Mouse (Mus musculus): ENCODE results near the gene Fam71e2.

Fam71e2 gene

DNA sequence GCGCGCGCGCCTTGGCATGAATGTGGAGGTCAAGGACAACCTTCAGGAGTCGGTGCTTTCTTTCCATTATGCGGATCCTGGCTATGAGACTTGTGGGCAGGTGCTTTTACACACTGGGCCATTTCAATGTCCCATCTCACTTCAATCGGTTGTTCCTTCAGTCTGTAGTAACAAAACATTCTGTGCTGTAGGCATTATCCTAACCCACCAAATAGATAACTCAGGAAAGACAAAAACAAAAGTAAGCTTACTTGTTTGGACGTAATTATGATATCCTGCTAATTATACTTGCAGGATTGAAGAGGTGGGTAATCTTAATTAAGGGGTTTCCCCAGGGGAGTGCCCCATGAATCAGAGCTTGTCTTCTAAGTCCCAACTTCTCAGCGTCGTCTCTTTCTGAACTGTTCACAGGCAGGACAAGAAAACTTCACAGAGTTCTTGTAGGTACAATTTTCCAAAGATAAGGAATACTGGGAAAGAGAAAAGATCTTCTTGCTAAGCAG, 32.0 kb downstream of the Fam71e2 start:
- no peak for DNase-seq

DNA sequence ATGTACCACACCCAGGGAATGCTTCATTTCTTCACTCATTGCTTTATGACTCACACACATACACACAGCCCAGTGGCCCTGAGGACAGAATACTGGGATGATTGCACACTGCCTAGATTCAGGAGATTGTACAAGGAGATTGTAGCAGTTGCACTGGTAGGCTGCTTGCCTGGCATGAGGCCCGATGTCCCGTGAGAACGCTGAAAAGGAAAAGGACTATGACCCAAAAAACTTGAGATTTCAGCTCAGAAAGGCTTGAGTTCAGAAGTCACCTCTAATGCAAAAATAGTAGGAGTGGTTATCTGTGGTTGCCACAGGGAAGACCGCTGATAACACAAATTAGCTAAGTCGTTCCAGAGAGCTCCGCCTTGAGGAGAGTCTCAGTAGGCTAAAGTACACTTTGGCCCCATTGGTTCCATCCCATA, 38.1 kb downstream of the Fam71e2 start:
- no peak for DNase-seq

DNA sequence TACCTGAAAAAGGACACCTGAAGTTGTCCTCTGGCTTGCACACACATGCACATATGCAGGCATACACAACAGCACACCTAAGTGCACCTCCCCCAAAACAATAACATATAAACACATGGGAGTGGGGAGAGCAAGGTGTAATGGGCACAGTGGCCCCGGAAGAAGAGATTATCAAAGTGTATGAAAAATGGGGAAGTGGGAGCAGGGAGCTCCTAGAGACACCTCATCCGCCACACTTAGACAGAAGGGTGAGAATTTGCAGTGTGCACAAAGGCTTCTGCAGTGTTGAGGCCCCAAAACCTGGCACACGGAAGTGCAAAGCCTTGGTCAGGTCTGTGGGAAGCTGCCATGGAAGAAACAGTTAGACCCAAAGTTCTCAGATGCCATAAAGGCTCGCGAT, 40.0 kb downstream of the Fam71e2 start:
- no peak for DNase-seq

DNA sequence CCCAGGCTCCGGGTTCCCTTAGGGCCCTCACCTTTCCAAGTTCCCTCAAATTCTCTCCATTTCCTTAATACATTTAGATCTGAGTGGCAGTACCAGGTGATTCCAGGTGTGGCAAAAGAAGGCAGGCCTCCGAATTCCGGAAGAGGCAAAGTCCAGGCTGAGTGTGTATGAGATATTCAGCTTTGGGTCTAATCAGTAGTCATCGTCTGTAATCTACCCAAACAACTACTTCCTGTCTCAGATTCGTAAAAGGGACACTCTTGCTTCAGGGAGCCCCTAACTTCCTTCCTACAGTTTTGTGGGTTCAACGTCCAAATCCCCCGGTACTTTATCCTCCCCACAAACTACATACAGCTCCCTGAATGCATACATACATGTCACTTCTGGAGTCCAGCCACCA, 45.9 kb downstream of the Fam71e2 start, which contains the start of gene Tmem150b:
TSS of gene Tmem150b (minus strand) at position 81 of the 400 bp plus-strand sequence.
- DNase-seq = no peak

DNA sequence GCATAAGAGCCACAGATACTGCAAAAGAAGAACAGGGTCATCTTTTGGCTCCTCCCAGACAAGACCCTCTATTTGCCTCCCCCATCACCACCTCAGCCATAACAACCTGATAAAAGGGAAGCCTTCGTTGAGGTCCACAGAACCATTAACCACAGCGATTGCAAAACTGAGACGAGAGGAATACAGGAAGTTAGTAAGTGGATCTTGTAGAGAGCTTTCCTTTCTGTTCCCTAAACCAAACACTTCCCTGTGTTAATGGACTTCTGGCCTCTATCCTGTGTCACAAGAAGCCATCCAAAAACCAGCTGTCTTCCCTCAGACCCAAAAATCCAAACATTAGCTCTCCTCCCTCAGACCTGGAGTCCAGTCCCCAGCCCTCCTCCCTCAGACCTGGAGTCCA, 46.7 kb downstream of the Fam71e2 start:
- DNase-seq = no peak

DNA sequence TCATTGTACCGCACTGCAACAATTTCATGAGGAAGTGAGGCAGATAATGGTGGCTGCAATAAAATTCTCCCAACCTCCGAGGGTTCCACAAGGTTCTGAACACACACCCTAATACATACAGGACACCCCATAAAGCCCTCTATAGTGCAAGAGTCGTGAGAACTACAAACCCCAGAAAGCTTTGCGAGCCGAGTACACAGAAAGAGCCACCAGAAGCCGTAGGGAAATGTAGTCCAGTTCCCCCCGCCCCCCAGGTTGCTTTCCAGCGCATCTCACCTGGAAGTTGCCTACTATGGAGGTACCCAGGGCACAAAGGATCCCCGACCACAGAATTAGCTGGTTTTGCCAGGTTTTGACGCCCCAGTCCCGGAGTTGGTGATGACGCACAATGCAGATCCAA, 47.6 kb downstream of the Fam71e2 start:
- DNase-seq = peak; percentile 36 to 69

DNA sequence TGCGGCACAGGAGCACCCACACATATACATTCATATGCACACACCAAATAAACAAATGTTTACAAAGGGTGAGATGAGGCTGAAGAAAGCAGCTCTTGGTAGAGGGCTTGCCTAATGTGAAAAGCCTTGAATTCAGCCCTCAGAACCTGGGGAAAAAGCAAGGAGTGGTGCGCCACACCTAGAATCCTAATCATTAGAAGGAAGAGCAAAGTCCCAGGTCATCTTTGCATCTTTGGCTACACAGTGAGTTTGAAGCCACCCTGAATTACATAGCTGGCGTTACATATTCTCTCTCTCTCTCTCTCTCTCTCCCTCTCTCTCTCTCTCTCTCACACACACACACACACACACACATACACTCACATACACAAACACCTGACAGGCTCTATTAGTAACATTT, 51.8 kb downstream of the Fam71e2 start:
- no peak for DNase-seq

DNA sequence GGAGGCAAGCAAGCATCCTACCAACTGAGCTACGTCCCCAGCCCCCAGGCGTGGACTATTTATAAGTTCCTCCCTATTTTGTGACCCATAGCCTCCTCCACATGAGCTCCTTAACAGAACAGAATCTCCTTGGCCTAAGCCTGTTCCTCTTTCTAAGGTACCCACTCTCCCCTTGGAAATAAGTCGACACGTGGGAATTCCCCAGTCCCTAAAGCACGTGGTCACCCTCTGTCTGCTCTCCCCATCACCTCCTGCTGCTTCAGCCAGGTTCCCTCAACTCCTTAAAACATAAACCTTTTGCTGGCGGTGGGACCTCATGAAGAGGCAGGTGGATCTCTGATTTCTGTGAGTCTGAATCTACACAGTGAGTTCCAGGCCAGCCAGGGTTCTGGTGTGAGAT, 54.1 kb downstream of the Fam71e2 start:
- no peak for DNase-seq

DNA sequence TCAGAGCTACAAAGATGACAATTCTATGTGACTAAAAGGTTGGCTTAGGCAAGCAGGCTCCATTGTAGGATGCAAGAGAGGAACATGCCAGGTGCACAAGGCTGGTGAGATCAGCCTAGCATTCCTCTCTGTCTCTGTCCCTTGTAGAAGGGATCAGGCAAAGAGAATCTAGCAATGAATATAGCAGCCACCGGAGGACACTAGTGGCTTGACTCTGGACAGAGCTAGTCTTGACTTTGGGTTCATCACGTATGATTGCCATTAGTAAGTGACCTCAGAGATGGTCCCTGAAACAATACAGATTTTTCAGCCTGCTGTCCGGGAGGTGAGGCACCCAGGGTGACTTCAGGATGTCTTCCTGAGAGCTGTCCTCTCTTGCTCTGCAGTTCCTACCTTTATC, 58.5 kb downstream of the Fam71e2 start:
- no peak for DNase-seq

DNA sequence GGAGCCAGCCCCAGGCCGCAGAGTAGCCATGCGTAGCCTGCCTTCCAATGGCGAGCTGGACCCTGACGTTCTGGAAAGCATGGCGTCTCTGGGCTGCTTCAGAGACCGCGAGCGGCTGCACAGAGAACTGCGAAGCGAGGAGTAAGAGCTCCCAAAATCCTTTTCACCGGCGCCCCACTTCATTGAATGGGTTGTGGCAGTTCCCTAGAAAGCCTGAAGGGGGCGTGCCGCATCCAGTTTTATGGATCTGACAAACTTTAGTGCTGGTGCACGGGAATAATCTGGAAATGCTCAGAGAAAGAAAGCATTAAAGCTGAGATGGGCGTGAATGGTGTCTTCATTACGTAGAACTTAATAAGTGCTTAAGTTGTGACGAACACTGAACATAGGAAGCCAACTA, 66.0 kb downstream of the Fam71e2 start:
- DNase-seq = peak; percentile 32 to 50

Data from cerebellum, adult 18-20 months (tissue).